Comparison of ENCODE assay signal across 19 mouse cellular contexts in the genomic region with DNA sequence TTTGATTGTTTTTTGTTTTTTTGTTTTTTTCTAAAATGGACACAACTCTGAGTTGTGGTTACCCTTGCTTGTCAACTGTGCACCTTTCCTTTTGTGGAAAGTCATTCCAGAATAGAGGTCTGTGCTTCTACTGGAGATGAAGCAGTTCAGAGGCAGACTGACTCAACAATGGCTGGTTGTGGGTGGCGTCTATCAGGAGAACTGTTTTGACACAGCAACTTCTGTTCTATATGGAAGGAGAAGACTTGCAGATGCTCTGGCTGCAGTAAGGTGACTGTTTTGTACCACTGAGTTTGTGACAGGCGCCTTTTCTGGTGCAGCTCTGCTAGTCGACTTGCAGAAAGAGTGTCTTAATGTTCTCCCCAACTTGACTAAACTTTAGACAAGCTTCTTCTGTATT.
"Had no signal": no experiment of that assay in that cellular context is flagged by ENCODE, and none has a peak within 500 bp of the region (broad histone marks: within the 10 kb centered on the region; RNA-seq: fewer than 3 reads in every experiment).

No protein-coding gene starts in this region.

- H3K4me3 ChIP-seq: intestine, embryonic 15.5 days; kidney, embryonic 15.5 days; left cerebral cortex, adult 2 months; limb, embryonic 12.5 days; limb, embryonic 15.5 days; midbrain, embryonic 12.5 days; midbrain, embryonic 15.5 days; neural tube, embryonic 12.5 days; neural tube, embryonic 15.5 days had no signal

- H3K27ac ChIP-seq: intestine, embryonic 15.5 days; kidney, embryonic 15.5 days; left cerebral cortex, adult 2 months; limb, embryonic 12.5 days; limb, embryonic 15.5 days; liver, embryonic 14.5 days; macrophage; midbrain, embryonic 12.5 days; midbrain, embryonic 15.5 days; neural tube, embryonic 12.5 days; neural tube, embryonic 15.5 days had no signal

- DNase-seq: kidney, adult 11 months; kidney, adult 8-10 months; kidney, postnatal 10 days; kidney, postnatal 36 days; liver, postnatal 0 days; retina, postnatal 1 day; right cerebral cortex, postnatal 25 days; thymus, postnatal 25 days had no signal
